ENCODE assay signal across 8 mouse cellular contexts in the genomic region with DNA sequence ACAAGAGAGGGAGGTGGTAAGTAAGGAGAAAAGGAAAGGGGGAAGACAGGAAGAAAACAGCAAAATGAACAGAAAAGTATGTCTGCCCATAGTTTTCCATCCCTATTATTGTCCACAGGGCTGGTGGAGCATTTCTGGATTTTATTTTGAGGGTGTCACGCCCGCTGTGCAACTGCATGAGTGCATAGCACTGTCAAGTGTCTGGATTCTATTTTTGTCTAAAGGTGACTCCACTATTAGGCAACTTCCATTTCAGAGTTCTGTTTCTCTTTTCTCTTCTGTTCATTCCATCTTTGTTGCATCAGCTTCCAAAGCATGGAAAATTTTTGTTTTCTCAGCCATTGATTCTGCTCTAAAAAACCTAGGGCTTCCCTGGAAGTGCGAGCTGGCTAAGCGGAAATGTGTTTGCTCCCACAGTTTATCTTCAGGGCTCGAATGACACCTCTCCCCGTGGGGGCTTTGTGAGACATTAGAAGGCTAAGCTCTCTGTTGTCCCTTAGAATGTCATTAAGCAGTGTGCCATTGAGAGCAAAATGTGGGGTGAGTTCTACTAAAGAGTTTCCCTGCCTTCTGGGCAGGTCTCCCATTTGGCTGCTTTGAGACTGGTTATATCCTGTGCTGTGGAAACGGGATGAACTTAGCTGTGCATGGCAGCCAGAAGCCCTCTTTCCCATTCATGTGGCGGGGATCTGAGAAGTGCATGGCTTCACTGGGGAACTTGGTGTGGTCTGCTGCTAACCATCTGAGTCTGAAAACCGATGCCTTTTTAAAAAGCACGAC.
A peak's percentile ranks its signal among the peaks of the same experiment; 100 is the strongest.
DNase-seq lines count a peak whose midpoint lies in the region; ATAC-seq and TF ChIP-seq lines count a peak whose summit lies in the region.

No protein-coding gene starts in this region.

- TF ChIP-seq EP300 in heart, adult 2 months (IDR thresholded peaks at IDR 0.05; ENCODE audit: insufficient read depth, low read depth, low read length), result 0 out of 2 replicates have a peak, but pooled peaks have one; percentile 35

- peaks cover 3% of the 10 kb centered on the region for H3K79me2 ChIP-seq in heart, adult 2 months (replicated peaks; ENCODE audit: control insufficient read depth, insufficient read depth, low read length)

- no peak overlapping the region for H3K9ac ChIP-seq in hindbrain, embryonic 11.5 days (ENCODE audit: low read depth, low read length)
- peak overlapping the region; percentile 39 for H3K9ac ChIP-seq in heart, adult 2 months (ENCODE audit: low read depth, low read length)
- H3K9ac ChIP-seq in neural tube, embryonic 12.5 days, result no peak overlapping the region

- no peak overlapping the region for H3K4me2 ChIP-seq in hindbrain, embryonic 11.5 days (replicated peaks; ENCODE audit: low read depth, low read length)
- H3K4me2 ChIP-seq in neural tube, embryonic 12.5 days (replicated peaks), result 0 out of 2 replicates have a peak overlapping the region, but pooled peaks have one; percentile 12

- 24% methylated on average over 10 of the region's 10 CpGs for WGBS in hindbrain, embryonic 11.5 days
- WGBS in hindbrain, embryonic 10.5 days, result 27% methylated on average over 10 of the region's 10 CpGs
- 21% methylated on average over 10 of the region's 10 CpGs for WGBS in heart, adult 2 months
- 19% methylated on average over 10 of the region's 10 CpGs for WGBS in neural tube, embryonic 12.5 days

- H3K4me3 ChIP-seq in hindbrain, embryonic 11.5 days (ENCODE audit: low read depth, low read length), result no peak overlapping the region
- H3K4me3 ChIP-seq in hindbrain, embryonic 10.5 days, result no peak overlapping the region
- no peak overlapping the region for H3K4me3 ChIP-seq in heart, adult 2 months
- no peak overlapping the region for H3K4me3 ChIP-seq in neural tube, embryonic 12.5 days

- DNase-seq in hindbrain, embryonic 11.5 days (ENCODE audit: low spot score), result no peak
- no peak for DNase-seq in hindbrain, embryonic 10.5 days (ENCODE audit: low spot score)
- DNase-seq in embryo, embryonic 11 days, result peak; percentile 39
- DNase-seq in heart, adult 2 months, result peak; percentile 62 to 77
- peak; percentile 33 for DNase-seq in kidney, adult 9 months
- DNase-seq in adrenal gland, postnatal 36 days, result no peak

- no peaks in the 10 kb centered on the region for H3K27me3 ChIP-seq in hindbrain, embryonic 11.5 days (ENCODE audit: control insufficient read depth, insufficient read depth, low read length)
- H3K27me3 ChIP-seq in hindbrain, embryonic 10.5 days (ENCODE audit: insufficient read depth, poor library complexity, severe bottlenecking), result no peaks in the 10 kb centered on the region
- no peaks in the 10 kb centered on the region for H3K27me3 ChIP-seq in heart, adult 2 months (ENCODE audit: control insufficient read depth, insufficient read depth, low read length)
- no peaks in the 10 kb centered on the region for H3K27me3 ChIP-seq in neural tube, embryonic 12.5 days (replicated peaks)

- no peak for TF ChIP-seq CTCF in heart, adult 2 months (IDR thresholded peaks at IDR 0.05)

- H3K9me3 ChIP-seq in hindbrain, embryonic 11.5 days (ENCODE audit: control insufficient read depth, low read length), result no peaks in the 10 kb centered on the region
- no peaks in the 10 kb centered on the region for H3K9me3 ChIP-seq in hindbrain, embryonic 10.5 days
- no peaks in the 10 kb centered on the region for H3K9me3 ChIP-seq in neural tube, embryonic 12.5 days

- peak; percentile 27; the same call in 1 of the 2 replicates for ATAC-seq in hindbrain, embryonic 11.5 days (ENCODE audit: low FRiP score)
- 0 out of 2 replicates have a peak, but pooled peaks have one; percentile 25 for ATAC-seq in neural tube, embryonic 12.5 days (ENCODE audit: low FRiP score, low read depth)
- ATAC-seq in erythroblast, adult 5-6 weeks (replicated peaks; ENCODE audit: low FRiP score, poor library complexity, severe bottlenecking), result no peak

- no peaks in the 10 kb centered on the region; the same call in 1 of the 2 replicates for H3K4me1 ChIP-seq in hindbrain, embryonic 11.5 days (replicated peaks; ENCODE audit: control insufficient read depth, insufficient read depth, low read length)
- peaks cover 29% of the 10 kb centered on the region for H3K4me1 ChIP-seq in hindbrain, embryonic 10.5 days (replicated peaks)
- peaks cover 36% of the 10 kb centered on the region for H3K4me1 ChIP-seq in heart, adult 2 months (ENCODE audit: control insufficient read depth, insufficient read depth, low read length)
- H3K4me1 ChIP-seq in neural tube, embryonic 12.5 days, result peaks cover 22% of the 10 kb centered on the region

- no peaks in the 10 kb centered on the region for H3K36me3 ChIP-seq in hindbrain, embryonic 11.5 days (ENCODE audit: control insufficient read depth, insufficient read depth, low read length)
- no peaks in the 10 kb centered on the region for H3K36me3 ChIP-seq in hindbrain, embryonic 10.5 days
- peaks cover 38% of the 10 kb centered on the region for H3K36me3 ChIP-seq in heart, adult 2 months (ENCODE audit: control insufficient read depth, insufficient read depth, low read length)
- no peaks in the 10 kb centered on the region for H3K36me3 ChIP-seq in neural tube, embryonic 12.5 days

- TF ChIP-seq POLR2A in heart, adult 2 months (IDR thresholded peaks at IDR 0.05; ENCODE audit: insufficient read depth, low read depth, low read length), result 0 out of 2 replicates have a peak, but pooled peaks have one; percentile 26

- 0 out of 2 replicates have a peak overlapping the region, but pooled peaks have one; percentile 3 for H3K27ac ChIP-seq in hindbrain, embryonic 11.5 days (ENCODE audit: low read depth, low read length)
- H3K27ac ChIP-seq in hindbrain, embryonic 10.5 days, result no peak overlapping the region
- peak overlapping the region; percentile 88 for H3K27ac ChIP-seq in heart, adult 2 months
- H3K27ac ChIP-seq in neural tube, embryonic 12.5 days, result no peak overlapping the region

- intact Hi-C loops in heart, adult 2 months (cut with DNase I), result loop anchor here (5.0 kb wide), 4 partner anchors 71 to 254 kb away; no protein-coding TSS in a partner anchor

Comparison
In these comparisons a context has a peak if more than half of its experiments do, and no peak if none do; other contexts are left out.
1. H3K27ac ChIP-seq: peak in hindbrain, embryonic 11.5 days (single experiment) and heart, adult 2 months (single experiment); none in hindbrain, embryonic 10.5 days (single experiment) and neural tube, embryonic 12.5 days (single experiment).
2. DNase-seq: peak in embryo, embryonic 11 days (single experiment), heart, adult 2 months (2 of 2) and kidney, adult 9 months (single experiment); none in hindbrain, embryonic 11.5 days (single experiment), hindbrain, embryonic 10.5 days (single experiment) and adrenal gland, postnatal 36 days (0 of 2).